Mouse (Mus musculus) bone marrow macrophage, adult 2 months (primary cell): ENCODE data around the gene Ndufc2.

ENCODE experiments used
- CTCF ChIP-seq: IDR thresholded peaks from 2 replicates; pipeline ENCODE4 v1.5.1; 2012; ENCODE audit warnings: low read depth, mild to moderate bottlenecking, low read length, moderate library complexity
- POLR2A ChIP-seq: IDR thresholded peaks from 2 replicates; pipeline ENCODE4 v1.6.1; 2012; ENCODE audit warnings: mild to moderate bottlenecking, low read depth, low read length, borderline replicate concordance

DNA sequence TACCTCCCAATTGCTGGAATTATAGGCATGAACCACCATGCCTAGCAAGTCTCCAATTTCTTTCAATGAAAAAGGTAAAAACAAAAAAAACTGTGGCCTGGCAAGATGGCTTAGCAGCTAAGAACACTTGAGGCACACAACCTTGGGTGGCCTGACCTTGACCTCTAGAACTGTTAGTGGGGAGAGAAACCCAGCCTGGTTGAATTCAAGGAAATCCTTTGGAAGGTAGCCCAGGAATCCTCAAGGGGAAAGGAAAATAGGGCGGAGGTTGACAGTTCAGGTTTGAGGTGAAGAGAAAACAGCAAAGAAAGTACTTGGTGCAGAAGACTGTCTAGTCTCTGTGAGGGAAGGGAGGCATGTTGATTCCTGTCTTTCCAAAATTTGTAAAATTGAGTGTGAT, 14.6 kb downstream of the Ndufc2 start:
- TF ChIP-seq CTCF (no peak), POLR2A (no peak)
